Mouse (Mus musculus) telencephalon, adult 2 months (tissue): ENCODE measurements around the gene Nkx6-2.

Experiments used
- DNase-seq: peaks from one replicate; pipeline ENCODE4 v3.0.0-alpha.2; 2011; ENCODE audit warnings: low read depth, low spot score

Gene Nkx6-2

GRCm38 (mm10) chr7:139582595-139582994 is at the start of gene Nkx6-2:
TSS of gene Nkx6-2 (minus strand) at chr7:139582797.
- DNase-seq: no peak

- DNase-seq: no peak
These were observed 42.6 kb upstream of the Nkx6-2 start for GRCm38 (mm10) chr7:139625156-139625555.

GRCm38 (mm10) chr7:139622568-139622967 is 40.0 kb upstream of the Nkx6-2 start:
- no peak for DNase-seq

GRCm38 (mm10) chr7:139615767-139616766 is 33.5 kb upstream of the Nkx6-2 start:
- no peak for DNase-seq

- no peak for DNase-seq
These were observed 27.7 kb upstream of the Nkx6-2 start for GRCm38 (mm10) chr7:139610328-139610727.

- DNase-seq: no peak
These were observed 13.3 kb upstream of the Nkx6-2 start for GRCm38 (mm10) chr7:139595862-139596261.

- no peak for DNase-seq
These were observed 12.7 kb upstream of the Nkx6-2 start for GRCm38 (mm10) chr7:139595311-139595710.

GRCm38 (mm10) chr7:139591311-139591710 is 8.7 kb upstream of the Nkx6-2 start:
- DNase-seq: no peak

GRCm38 (mm10) chr7:139590302-139590701 is 7.7 kb upstream of the Nkx6-2 start:
- DNase-seq: no peak

GRCm38 (mm10) chr7:139587919-139588318 is 5.3 kb upstream of the Nkx6-2 start:
- no peak for DNase-seq

GRCm38 (mm10) chr7:139585183-139585821 is 2.7 kb upstream of the Nkx6-2 start:
- DNase-seq: no peak

- no peak for DNase-seq
These were observed 1.9 kb upstream of the Nkx6-2 start for GRCm38 (mm10) chr7:139584221-139585175.

- DNase-seq: no peak
These were observed 619 bp upstream of the Nkx6-2 start for GRCm38 (mm10) chr7:139583094-139583737.

GRCm38 (mm10) chr7:139581801-139582571 is 611 bp downstream of the Nkx6-2 start:
- no peak for DNase-seq

- no peak for DNase-seq
These were observed 1.5 kb downstream of the Nkx6-2 start for GRCm38 (mm10) chr7:139580851-139581775.

- no peak for DNase-seq
These were observed 3.2 kb downstream of the Nkx6-2 start for GRCm38 (mm10) chr7:139579261-139579905.

GRCm38 (mm10) chr7:139576064-139576686 is 6.4 kb downstream of the Nkx6-2 start:
- no peak for DNase-seq

- peak; percentile 31 for DNase-seq
These were observed 9.9 kb downstream of the Nkx6-2 start for GRCm38 (mm10) chr7:139572665-139573064.
